Mouse (Mus musculus) olfactory bulb, adult 2 months (tissue): Measurements from ENCODE around the gene Clic5.

Experiments
- CTCF ChIP-seq: fragments of 200-500 bp; IDR thresholded peaks from 2 replicates; pipeline ENCODE4 v1.5.1; 2012; ENCODE audit warnings: low read depth, mild to moderate bottlenecking, low read length, moderate library complexity; ENCODE audit not compliant: insufficient read depth
- POLR2A ChIP-seq: fragments of 200-500 bp; IDR thresholded peaks from 2 replicates; pipeline ENCODE4 v1.6.1; 2012; ENCODE audit warnings: mild to moderate bottlenecking, low read depth, low read length, moderate library complexity; ENCODE audit not compliant: insufficient read depth

GRCm38 (mm10) chr17:44199158-44199557 lies 10.8 kb downstream of the Clic5 start:
- TF ChIP-seq CTCF = no peak
- TF ChIP-seq POLR2A = no peak
